Mouse (Mus musculus): ENCODE results near the gene Lpcat1.

- TF ChIP-seq POLR2A (IDR thresholded peaks at IDR 0.05; ENCODE audit: low read depth, low read length) (no peak), CTCF (IDR thresholded peaks at IDR 0.05; ENCODE audit: borderline replicate concordance, insufficient read depth, low read length) (no peak)
These were observed 9.3 kb upstream of the Lpcat1 start for GRCm38 (mm10) chr13:73457741-73458140.

Data from embryonic fibroblast, embryonic 13.5 days (primary cell).